Mouse (Mus musculus) liver, embryonic 14.5 days (tissue): ENCODE measurements around the gene Aldh5a1. TPM values are rescaled to one million over a fixed set of nuclear protein-coding genes. Genes with fewer than 3 reads are reported as not detected.
A peak's percentile ranks its signal among the peaks of the same experiment; 100 is the strongest.

Source experiments
- ATAC-seq: fragments of 200-750 bp; cut with Nextera tagmentation; 2 replicates; pipeline ENCODE4 v1.8.0; 2017; ENCODE audit warnings: moderate number of reproducible peaks, mild to moderate bottlenecking, moderate library complexity; ENCODE audit not compliant: insufficient read depth
- DNase-seq, 3 experiments: peaks; one replicate each; pipeline ENCODE4 v3.0.0-alpha.2; 2012 to 2013; ENCODE audit warnings: low read depth in 3 of 3, low spot score in 3 of 3
- H3K27ac ChIP-seq: fragments of 300-500 bp; sonication (generic); 2 replicates; pipeline ENCODE4 v1.5.1; 2014; ENCODE audit warnings: moderate library complexity, mild to moderate bottlenecking, control low read depth, inconsistent platforms
- H3K27me3 ChIP-seq: fragments of 300-500 bp; sonication (generic); 2 replicates; pipeline ENCODE4 v1.6.1; 2014; ENCODE audit warnings: mild to moderate bottlenecking, low read length, moderate library complexity; ENCODE audit not compliant: control insufficient read depth, insufficient read depth
- H3K36me3 ChIP-seq: fragments of 300-500 bp; sonication (generic); replicated peaks from 2 replicates; pipeline ENCODE4 v1.6.1; 2014; ENCODE audit warnings: low read depth; ENCODE audit not compliant: control insufficient read depth, insufficient read depth
- H3K4me1 ChIP-seq, 2 experiments: fragments of 200-500 bp in 1 of 2; fragments of 300-500 bp in 1 of 2; sonication (generic) in 1 of 2; replicated peaks; 2 replicates each; pipeline ENCODE4 v1.6.1; 2012 to 2014; ENCODE audit warnings: antibody characterized with exemption in 1 of 2, inconsistent platforms in 1 of 2, low read length in 1 of 2; ENCODE audit not compliant: control insufficient read depth in 2 of 2, insufficient read depth in 2 of 2
- H3K4me2 ChIP-seq: fragments of 300-500 bp; sonication (generic); 2 replicates; pipeline ENCODE4 v1.6.1; 2014; ENCODE audit warnings: low read depth, mild to moderate bottlenecking, control low read depth, moderate library complexity
- H3K4me3 ChIP-seq, 2 experiments: fragments of 200-500 bp in 1 of 2; fragments of 300-500 bp in 1 of 2; sonication (generic) in 1 of 2; 2 replicates each; pipeline ENCODE4 v1.5.1; 2012 to 2014; ENCODE audit warnings: low read depth in 2 of 2, low read length in 2 of 2, mild to moderate bottlenecking in 2 of 2, control low read depth in 1 of 2, inconsistent platforms in 1 of 2, moderate library complexity in 1 of 2; ENCODE audit not compliant: insufficient read depth in 1 of 2
- H3K9ac ChIP-seq: fragments of 300-500 bp; sonication (generic); replicated peaks from 2 replicates; pipeline ENCODE4 v1.6.1; 2014; ENCODE audit warnings: mild to moderate bottlenecking, control low read depth, moderate library complexity
- H3K9me3 ChIP-seq: fragments of 300-500 bp; sonication (generic); 2 replicates; pipeline ENCODE4 v1.6.1; 2016; ENCODE audit warnings: low read length, mixed read lengths; ENCODE audit not compliant: control insufficient read depth
- CTCF ChIP-seq: IDR thresholded peaks from 2 replicates; pipeline ENCODE4 v1.5.1; 2016; ENCODE audit warnings: antibody characterized with exemption, low read depth, control low read depth
- EP300 ChIP-seq: IDR thresholded peaks from 2 replicates; pipeline ENCODE4 v1.6.1; 2016; ENCODE audit warnings: antibody characterized with exemption, low read depth
- WGBS: fragments of 180-500 bp; shearing (Covaris S2); extraction: QIAGEN DNeasy Blood & Tissue Kit; methylation state at CpG from one replicate; pipeline ENCODE4 v1.1.7; 2014; ENCODE audit not compliant: insufficient replicate concordance; 5-methylcytosine and 5-hydroxymethylcytosine counted together
- polyA plus RNA-seq, 2 experiments: library from polyadenylated mRNA; depleted of rRNA in 1 of 2; stranded (reverse) in 1 of 2; unstranded in 1 of 2; fragments of >200 nt; fragmentation: Nextera tagmentation in 1 of 2; extraction: Ambion mirVana in 1 of 2; gene quantifications; 2 replicates each; pipeline versions ENCODE4 v1.2.1 to v1.2.3; 2012 to 2014

Aldh5a1 gene
- polyA plus RNA-seq, 2 experiments = 2.1 to 3.1 TPM

DNA sequence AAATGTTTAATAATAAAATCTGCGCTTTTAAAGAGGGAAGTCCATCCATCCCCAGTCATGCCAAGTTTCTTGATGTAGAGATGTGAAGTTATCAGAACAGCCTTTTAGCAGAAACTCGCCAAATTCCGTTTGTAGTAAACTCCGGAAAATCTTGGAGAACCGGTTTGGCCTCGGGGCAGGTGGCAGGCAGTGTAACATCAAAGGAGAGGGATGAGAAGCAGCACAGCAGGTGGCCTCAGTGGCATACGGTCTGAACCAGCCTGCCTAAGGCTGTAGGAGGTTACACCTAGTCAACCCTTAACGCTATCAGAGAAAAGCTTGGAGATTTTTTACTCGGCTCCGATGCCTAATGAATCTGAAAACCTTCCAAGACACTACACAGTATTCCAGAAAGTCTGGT lies 18.0 kb upstream of the Aldh5a1 start:
- H3K9me3 ChIP-seq = no peaks in the 10 kb centered on the region
- no peak for DNase-seq
- no peak overlapping the region for H3K9ac ChIP-seq
- H3K4me2 ChIP-seq = no peak overlapping the region
- H3K36me3 ChIP-seq = no peaks in the 10 kb centered on the region
- 20% methylated on average over 10 of the region's 10 CpGs for WGBS
- no peak overlapping the region for H3K4me3 ChIP-seq
- peaks cover 0 to 5% of the 10 kb centered on the region in 2 experiments; a peak in 2 of 4 replicates for H3K4me1 ChIP-seq
- no peak for ATAC-seq
- no peak overlapping the region for H3K27ac ChIP-seq
- no peaks in the 10 kb centered on the region; the same call in 1 of the 2 replicates for H3K27me3 ChIP-seq
- TF ChIP-seq EP300 (no peak), CTCF (no peak)

DNA sequence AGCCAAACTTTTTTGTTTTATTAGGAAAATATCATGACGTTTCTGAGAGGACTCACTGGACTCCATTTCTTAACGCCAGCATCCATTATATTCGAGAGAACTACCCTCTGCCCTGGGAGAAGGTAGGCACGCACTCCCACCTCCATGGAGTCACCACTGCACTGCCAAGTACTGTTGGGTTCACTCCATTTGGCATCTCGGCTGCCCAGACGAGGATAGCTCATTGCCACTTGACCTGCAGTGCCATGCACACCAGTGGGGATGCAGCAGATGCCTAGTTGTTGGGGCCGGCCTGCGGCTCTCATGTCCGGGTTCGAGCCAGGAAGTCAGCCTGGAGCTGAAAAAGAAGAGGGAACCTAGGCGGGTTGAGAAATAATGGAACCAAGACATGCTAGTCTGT lies 17.6 kb upstream of the Aldh5a1 start:
- H3K4me3 ChIP-seq = no peak overlapping the region
- no peak overlapping the region for H3K4me2 ChIP-seq
- peaks cover 0 to 2% of the 10 kb centered on the region in 2 experiments; a peak in 2 of 4 replicates for H3K4me1 ChIP-seq
- 30% methylated on average over 11 of the region's 11 CpGs for WGBS
- no peak for DNase-seq
- ATAC-seq = no peak
- H3K9ac ChIP-seq = no peak overlapping the region
- H3K9me3 ChIP-seq = no peaks in the 10 kb centered on the region
- H3K27me3 ChIP-seq = no peaks in the 10 kb centered on the region; the same call in 1 of the 2 replicates
- no peaks in the 10 kb centered on the region for H3K36me3 ChIP-seq
- no peak for TF ChIP-seq CTCF
- TF ChIP-seq EP300 = no peak
- H3K27ac ChIP-seq = no peak overlapping the region

DNA sequence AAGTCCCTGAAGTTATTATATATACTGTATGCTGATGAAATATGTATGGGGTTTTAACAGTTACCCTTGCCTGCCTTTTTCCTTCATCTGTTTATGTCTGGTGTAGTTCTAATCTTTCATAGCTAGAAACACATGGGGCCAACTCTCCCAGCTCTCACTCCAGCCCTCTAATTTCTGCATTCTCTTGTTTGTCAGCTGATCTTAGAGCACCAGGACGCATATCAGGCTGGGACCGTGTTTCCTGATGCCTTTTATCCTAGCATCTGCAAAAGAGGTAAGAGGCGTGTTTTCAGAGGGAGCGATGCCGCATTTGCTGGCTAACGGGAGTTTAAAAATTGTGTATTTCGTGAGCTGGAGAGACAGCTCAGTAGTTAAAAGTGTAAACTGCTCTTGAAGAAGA lies 15.2 kb upstream of the Aldh5a1 start:
- no peak for DNase-seq
- no peak overlapping the region for H3K4me3 ChIP-seq
- H3K4me2 ChIP-seq = no peak overlapping the region
- H3K27ac ChIP-seq = no peak overlapping the region
- peaks cover 0 to 4% of the 10 kb centered on the region in 2 experiments; a peak in 2 of 4 replicates for H3K4me1 ChIP-seq
- no peak for TF ChIP-seq EP300
- no peak for TF ChIP-seq CTCF
- 32% methylated on average over 7 of the region's 7 CpGs for WGBS
- H3K36me3 ChIP-seq = no peaks in the 10 kb centered on the region
- H3K9ac ChIP-seq = no peak overlapping the region
- H3K9me3 ChIP-seq = no peaks in the 10 kb centered on the region
- ATAC-seq = no peak
- H3K27me3 ChIP-seq = no peaks in the 10 kb centered on the region; the same call in 1 of the 2 replicates

DNA sequence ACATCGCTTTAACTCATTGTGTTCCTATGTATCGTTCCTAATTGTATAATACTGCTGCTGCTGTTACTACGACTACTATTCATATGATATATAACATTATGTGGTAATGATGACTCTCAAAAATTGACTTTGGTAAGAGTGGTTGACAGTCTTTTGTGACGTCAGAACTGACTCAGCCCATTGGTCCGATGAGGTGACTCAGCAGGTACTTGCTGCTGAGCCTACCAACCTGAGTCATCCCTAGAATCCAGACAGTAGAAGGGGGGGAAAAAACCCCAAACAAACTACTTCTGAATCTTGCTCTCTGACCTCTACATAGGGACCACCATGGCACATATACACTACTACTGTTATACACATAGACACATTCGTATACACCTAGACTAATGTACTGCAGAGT lies 11.4 kb upstream of the Aldh5a1 start:
- Histone ChIP-seq H3K4me3 (no peak overlapping the region), H3K4me2 (no peak overlapping the region), H3K27ac (no peak overlapping the region), H3K9me3 (no peaks in the 10 kb centered on the region), H3K9ac (no peak overlapping the region), H3K27me3 (no peaks in the 10 kb centered on the region), H3K4me1 (peaks cover 0 to 4% of the 10 kb centered on the region in 2 experiments; a peak in 2 of 4 replicates), H3K36me3 (no peaks in the 10 kb centered on the region)
- TF ChIP-seq CTCF = no peak
- TF ChIP-seq EP300 = no peak
- no peak for ATAC-seq
- 71% methylated on average over 6 of the region's 6 CpGs for WGBS
- no peak for DNase-seq

DNA sequence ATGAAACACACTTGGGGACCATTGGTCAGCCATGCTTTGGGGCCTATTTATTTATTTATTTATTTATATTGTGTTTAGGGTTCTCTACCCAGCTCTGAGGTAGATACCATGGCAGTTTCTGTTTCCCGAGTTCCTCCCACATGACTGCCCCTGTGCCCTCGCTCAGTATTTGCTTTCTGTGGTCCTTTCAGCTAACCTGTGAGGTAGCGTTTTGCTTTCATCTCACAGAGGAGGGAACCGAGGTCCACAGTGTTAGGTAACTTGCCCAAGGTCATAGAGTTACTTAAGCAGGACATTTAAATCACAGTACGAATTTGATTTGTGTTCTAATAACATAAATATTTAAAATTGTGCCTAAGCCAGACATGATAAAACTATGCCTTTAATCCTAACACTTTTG lies 9.7 kb upstream of the Aldh5a1 start:
- ATAC-seq (peak; percentile 43; the same call in 1 of the 2 replicates), DNase-seq (no peak)
- H3K9me3 ChIP-seq = no peaks in the 10 kb centered on the region
- WGBS = 44% methylated on average over 5 of the region's 5 CpGs
- H3K9ac ChIP-seq = no peak overlapping the region
- H3K27ac ChIP-seq = no peak overlapping the region
- H3K4me2 ChIP-seq = no peak overlapping the region
- H3K4me1 ChIP-seq = peaks cover 0 to 8% of the 10 kb centered on the region in 2 experiments; a peak in 2 of 4 replicates
- no peak overlapping the region for H3K4me3 ChIP-seq
- H3K27me3 ChIP-seq = no peaks in the 10 kb centered on the region
- no peaks in the 10 kb centered on the region for H3K36me3 ChIP-seq
- no peak for TF ChIP-seq CTCF
- TF ChIP-seq EP300 = no peak
